Mouse (Mus musculus): ENCODE results near the gene Ndufs2. TPM values are rescaled to one million over a fixed set of nuclear protein-coding genes. Genes with fewer than 3 reads are reported as not detected.
A peak's percentile ranks its signal among the peaks of the same experiment; 100 is the strongest.

The Ndufs2 gene
- total and polyA plus RNA-seq, 2 experiments = 174 to 272 TPM

DNA sequence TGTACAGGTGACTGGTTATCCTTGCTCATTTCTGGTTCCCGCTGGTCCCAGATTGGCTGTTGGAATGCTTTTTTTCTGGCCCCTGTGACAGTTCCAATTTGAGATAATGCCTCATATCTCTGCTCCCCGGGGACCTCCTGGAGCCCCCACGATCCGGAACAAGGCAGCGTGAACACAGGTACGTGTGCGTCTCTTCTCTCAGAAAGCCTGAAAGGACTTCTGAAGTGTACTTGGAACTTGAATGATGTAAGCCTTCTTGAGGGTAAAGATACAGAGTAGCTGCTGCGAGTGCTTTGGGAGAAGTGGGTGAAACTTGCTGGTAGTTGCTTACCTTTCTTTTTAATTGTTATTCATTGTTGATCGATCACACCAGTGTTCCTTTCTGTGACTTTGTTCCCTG is 20.0 kb upstream of the Ndufs2 start:
- 64% methylated on average over 9 of the region's 9 CpGs for WGBS
- Histone ChIP-seq H3K36me3 (ENCODE audit: control insufficient read depth, insufficient read depth, low read length) (peaks cover 16% of the 10 kb centered on the region; the same call in 1 of the 2 replicates), H3K9ac (ENCODE audit: low read depth, low read length) (peak overlapping the region; percentile 19; the same call in 1 of the 2 replicates), H3K4me1 (ENCODE audit: control insufficient read depth, insufficient read depth, low read length) (peaks cover 5% of the 10 kb centered on the region; the same call in 1 of the 2 replicates), H3K27me3 (ENCODE audit: control insufficient read depth, insufficient read depth, low read length) (no peaks in the 10 kb centered on the region), H3K79me2 (ENCODE audit: control insufficient read depth, insufficient read depth, low read length) (no peaks in the 10 kb centered on the region), H3K4me3 (ENCODE audit: insufficient read depth, low read depth, low read length) (peak overlapping the region; percentile 91; the same call in 1 of the 2 replicates), H3K27ac (replicated peaks; ENCODE audit: insufficient read depth, low read depth, low read length) (no peak overlapping the region)
- TF ChIP-seq POLR2A (IDR thresholded peaks at IDR 0.05; ENCODE audit: extremely low read depth, insufficient read depth, low read length) (no peak), CTCF (IDR thresholded peaks at IDR 0.05; ENCODE audit: low read depth, low read length) (no peak)
- no peak for DNase-seq (ENCODE audit: extremely low read depth, low read depth, low spot score)

DNA sequence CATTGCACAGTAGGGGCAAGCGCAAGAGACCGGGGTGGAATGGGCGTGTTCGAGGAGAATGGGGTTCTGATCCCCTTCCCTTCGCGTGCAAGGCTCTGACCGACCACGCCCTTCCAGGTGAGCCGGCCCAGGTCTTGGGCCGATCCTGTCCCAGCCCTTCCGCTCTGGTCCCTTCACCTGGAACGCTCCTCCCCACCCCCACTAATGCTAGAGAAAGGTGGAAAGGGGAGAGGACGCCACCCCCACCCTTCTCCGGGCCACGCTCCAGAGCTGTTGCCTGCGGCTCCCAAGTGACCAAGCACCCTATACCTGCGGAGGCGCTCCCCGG is 19.3 kb upstream of the Ndufs2 start:
- H3K4me1 ChIP-seq (ENCODE audit: control insufficient read depth, insufficient read depth, low read length) = peaks cover 5% of the 10 kb centered on the region; the same call in 1 of the 2 replicates
- peak overlapping the region; percentile 49 for H3K27ac ChIP-seq (replicated peaks; ENCODE audit: insufficient read depth, low read depth, low read length)
- peak overlapping the region; percentile 81 for H3K9ac ChIP-seq (ENCODE audit: low read depth, low read length)
- no peaks in the 10 kb centered on the region for H3K27me3 ChIP-seq (ENCODE audit: control insufficient read depth, insufficient read depth, low read length)
- 1% methylated on average over 19 of the region's 19 CpGs for WGBS
- peak overlapping the region; percentile 91 for H3K4me3 ChIP-seq (ENCODE audit: insufficient read depth, low read depth, low read length)
- H3K79me2 ChIP-seq (ENCODE audit: control insufficient read depth, insufficient read depth, low read length) = no peaks in the 10 kb centered on the region
- peaks cover 11% of the 10 kb centered on the region; the same call in 1 of the 2 replicates for H3K36me3 ChIP-seq (ENCODE audit: control insufficient read depth, insufficient read depth, low read length)
- DNase-seq (ENCODE audit: extremely low read depth, low read depth, low spot score) = no peak
- TF ChIP-seq CTCF (IDR thresholded peaks at IDR 0.05; ENCODE audit: low read depth, low read length) (no peak), POLR2A (IDR thresholded peaks at IDR 0.05; ENCODE audit: extremely low read depth, insufficient read depth, low read length) (no peak)

- Histone ChIP-seq H3K27ac (replicated peaks; ENCODE audit: insufficient read depth, low read depth, low read length) (peak within 1 kb of the TSS; percentile 49), H3K36me3 (ENCODE audit: control insufficient read depth, insufficient read depth, low read length) (peaks cover 7% of the 10 kb centered on the region; the same call in 1 of the 2 replicates), H3K79me2 (ENCODE audit: control insufficient read depth, insufficient read depth, low read length) (no peaks in the 10 kb centered on the region), H3K27me3 (ENCODE audit: control insufficient read depth, insufficient read depth, low read length) (no peaks in the 10 kb centered on the region), H3K9ac (ENCODE audit: low read depth, low read length) (peak within 1 kb of the TSS; percentile 81), H3K4me3 (ENCODE audit: insufficient read depth, low read depth, low read length) (peak within 1 kb of the TSS; percentile 91), H3K4me1 (ENCODE audit: control insufficient read depth, insufficient read depth, low read length) (peaks cover 5% of the 10 kb centered on the region; the same call in 1 of the 2 replicates)
- 6% methylated on average over 36 of the region's 36 CpGs for WGBS
- DNase-seq (ENCODE audit: extremely low read depth, low read depth, low spot score) = peak; percentile 65
- no peak for TF ChIP-seq CTCF (IDR thresholded peaks at IDR 0.05; ENCODE audit: low read depth, low read length)
- peak; percentile 96 for TF ChIP-seq POLR2A (IDR thresholded peaks at IDR 0.05; ENCODE audit: extremely low read depth, insufficient read depth, low read length)
Observed at GRCm38 (mm10) chr1:171269848-171270572, 18.8 kb upstream of the Ndufs2 start, which contains the start of gene B4galt3. B4galt3 (plus strand) TSS chr1:171270328.

GRCm38 (mm10) chr1:171268341-171268740 is 17.2 kb upstream of the Ndufs2 start:
- 45% methylated on average over 1 of the region's 1 CpGs for WGBS
- Histone ChIP-seq H3K36me3 (ENCODE audit: control insufficient read depth, insufficient read depth, low read length) (0 out of 2 replicates have a peak, but pooled peaks cover 2% of the 10 kb centered on the region), H3K27me3 (ENCODE audit: control insufficient read depth, insufficient read depth, low read length) (no peaks in the 10 kb centered on the region), H3K79me2 (ENCODE audit: control insufficient read depth, insufficient read depth, low read length) (no peaks in the 10 kb centered on the region), H3K4me3 (ENCODE audit: insufficient read depth, low read depth, low read length) (no peak overlapping the region), H3K27ac (replicated peaks; ENCODE audit: insufficient read depth, low read depth, low read length) (no peak overlapping the region), H3K9ac (ENCODE audit: low read depth, low read length) (no peak overlapping the region), H3K4me1 (ENCODE audit: control insufficient read depth, insufficient read depth, low read length) (peaks cover 5% of the 10 kb centered on the region; the same call in 1 of the 2 replicates)
- TF ChIP-seq POLR2A (IDR thresholded peaks at IDR 0.05; ENCODE audit: extremely low read depth, insufficient read depth, low read length) = no peak
- no peak for DNase-seq (ENCODE audit: extremely low read depth, low read depth, low spot score)

DNA sequence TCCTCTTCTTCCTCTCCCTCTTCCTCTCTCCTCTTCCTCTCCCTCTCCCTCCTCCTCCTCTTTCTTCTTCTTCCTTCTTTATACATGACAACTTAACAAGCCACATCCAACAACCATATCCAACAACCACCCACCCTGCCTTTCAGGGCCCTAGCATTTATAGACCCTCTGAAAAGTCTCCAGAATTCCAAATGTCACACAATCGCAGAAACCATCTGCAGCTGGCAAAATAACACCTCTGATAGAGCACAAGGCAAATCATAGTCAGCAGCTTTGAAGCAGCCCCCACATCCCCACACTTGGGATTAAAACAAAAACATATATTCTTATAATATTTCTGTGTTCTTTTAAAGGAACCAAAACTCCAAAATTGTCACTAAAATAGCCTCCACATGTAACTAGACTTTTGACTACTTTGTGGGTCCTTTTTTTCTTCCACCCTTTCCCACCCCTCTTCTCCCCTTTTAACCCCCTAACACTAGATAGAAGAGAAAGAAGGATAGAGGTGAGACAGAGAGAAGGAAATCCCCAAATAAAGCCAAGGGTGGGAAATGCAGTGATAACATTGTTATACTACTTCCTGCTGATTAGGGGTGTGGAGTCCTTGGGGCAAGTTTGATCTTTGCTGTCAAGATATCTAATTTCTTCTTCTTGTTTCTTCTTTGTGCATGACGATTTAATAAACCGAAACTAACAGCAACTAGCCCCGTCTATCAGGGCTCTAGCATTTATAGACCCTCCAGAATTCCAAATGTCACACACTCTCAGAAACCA is 15.0 kb upstream of the Ndufs2 start:
- Histone ChIP-seq H3K36me3 (ENCODE audit: control insufficient read depth, insufficient read depth, low read length) (no peaks in the 10 kb centered on the region), H3K27me3 (ENCODE audit: control insufficient read depth, insufficient read depth, low read length) (no peaks in the 10 kb centered on the region), H3K27ac (replicated peaks; ENCODE audit: insufficient read depth, low read depth, low read length) (no peak overlapping the region; the same call in 1 of the 2 replicates), H3K4me1 (ENCODE audit: control insufficient read depth, insufficient read depth, low read length) (peaks cover 5% of the 10 kb centered on the region; the same call in 1 of the 2 replicates), H3K4me3 (ENCODE audit: insufficient read depth, low read depth, low read length) (no peak overlapping the region), H3K79me2 (ENCODE audit: control insufficient read depth, insufficient read depth, low read length) (no peaks in the 10 kb centered on the region), H3K9ac (ENCODE audit: low read depth, low read length) (no peak overlapping the region)
- no peak for TF ChIP-seq CTCF (IDR thresholded peaks at IDR 0.05; ENCODE audit: low read depth, low read length)
- TF ChIP-seq POLR2A (IDR thresholded peaks at IDR 0.05; ENCODE audit: extremely low read depth, insufficient read depth, low read length) = no peak
- no peak for DNase-seq (ENCODE audit: extremely low read depth, low read depth, low spot score)
- WGBS = 68% methylated on average over 4 of the region's 4 CpGs

Data from liver, adult 2 months (tissue).